Mouse (Mus musculus) R1 (cell line): ENCODE results near the gene AI837181.

Source experiments
- DNase-seq: peaks from one replicate; pipeline ENCODE4 v3.0.0-alpha.2; 2018; ENCODE audit warnings: low read depth, low spot score

Gene AI837181

GRCm38 (mm10) chr19:5472857-5473256 is 47.9 kb downstream of the AI837181 start:
- DNase-seq = no peak

- peak; percentile 75 for DNase-seq
Observed at GRCm38 (mm10) chr19:5473720-5474119, 48.8 kb downstream of the AI837181 start, which contains the start of gene Efemp2. Efemp2 (plus strand) TSS chr19:5473954.

- peak; percentile 27 for DNase-seq
Observed at GRCm38 (mm10) chr19:5474281-5475068, 49.5 kb downstream of the AI837181 start.

GRCm38 (mm10) chr19:5475069-5475714 is 50.2 kb downstream of the AI837181 start:
- DNase-seq = no peak
